Mouse (Mus musculus) C2C12 (cell line): ENCODE measurements at regions not wholly inside any gene's neighbourhood (a gene's known extent, or its start where the extent isn't known, plus 50 kb on each side); places are given as distances from the start of the nearest gene placed in this dataset.

Source experiments
- CEBPB ChIP-seq: IDR thresholded peaks from one replicate; pipeline ENCODE4 v1.6.1; 2011; ENCODE audit warnings: low read depth, mild to moderate bottlenecking, control low read depth, moderate library complexity
- CTCF ChIP-seq: IDR thresholded peaks from one replicate; pipeline ENCODE4 v1.5.1; 2011; ENCODE audit not compliant: control insufficient read depth, insufficient read depth, insufficient read length
- FOSL1 ChIP-seq: IDR thresholded peaks from one replicate; pipeline ENCODE4 v1.8.0; 2011; ENCODE audit warnings: mild to moderate bottlenecking, low read length; ENCODE audit not compliant: poor library complexity, insufficient read depth, severe bottlenecking
- MAX ChIP-seq: IDR thresholded peaks from one replicate; pipeline ENCODE4 v1.6.1; 2011; ENCODE audit warnings: mild to moderate bottlenecking, control low read depth
- USF1 ChIP-seq: IDR thresholded peaks from one replicate; pipeline ENCODE4 v1.6.1; 2011; ENCODE audit warnings: low read depth, mild to moderate bottlenecking, control low read depth, moderate library complexity

DNA sequence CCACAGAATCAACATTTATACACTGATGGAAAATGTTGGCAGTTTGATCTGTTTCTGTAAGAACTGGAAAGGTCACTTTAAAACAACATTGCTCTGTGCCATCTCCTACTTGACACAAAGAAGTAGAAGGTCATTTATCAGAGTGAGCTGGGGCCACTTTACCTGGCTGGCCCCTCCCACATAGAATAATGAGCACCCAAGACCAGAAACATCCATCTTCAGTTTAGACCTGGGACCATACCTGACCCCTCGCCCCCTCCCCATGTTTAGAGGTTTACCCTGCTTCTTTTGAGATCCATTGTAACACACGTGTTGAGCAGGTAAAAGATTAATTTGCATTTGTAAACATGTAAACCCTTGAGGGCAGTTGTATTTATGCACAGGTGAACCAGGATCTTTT is 366.8 kb upstream of the Adgrl2 start:
- TF ChIP-seq CTCF = no peak
- TF ChIP-seq FOSL1 = no peak
- TF ChIP-seq CEBPB = no peak
- no peak for TF ChIP-seq USF1
- TF ChIP-seq MAX = no peak
